Mouse (Mus musculus): ENCODE data around the gene Gm17617. TPM values are rescaled to one million over a fixed set of nuclear protein-coding genes. Genes with fewer than 3 reads are reported as not detected.
A peak's percentile ranks its signal among the peaks of the same experiment; 100 is the strongest.

The Gm17617 gene
- total and polyA plus RNA-seq, 2 experiments from 2014 or later = not detected

DNA sequence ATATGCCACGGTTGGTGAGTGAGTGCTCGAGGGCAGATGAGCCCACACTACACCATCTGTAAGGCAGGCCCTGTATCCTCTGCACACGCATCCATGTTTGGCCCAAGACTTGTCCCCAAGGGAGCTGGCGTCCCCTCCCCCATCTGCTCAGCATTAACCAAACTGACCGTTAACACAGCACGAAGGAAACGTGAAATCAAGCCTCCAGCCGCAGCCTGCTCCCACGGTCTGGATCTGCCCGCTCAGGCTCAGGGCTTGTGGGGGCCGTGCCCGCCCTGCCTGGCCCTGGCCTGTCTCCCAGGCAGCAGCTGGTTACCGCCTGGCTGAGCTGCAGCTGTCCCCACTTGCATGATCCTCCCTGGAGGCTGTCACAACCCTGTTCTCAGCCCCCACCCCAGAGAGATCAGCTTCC is 35.6 kb upstream of the Gm17617 start:
- no peak overlapping the region for H3K27ac ChIP-seq (ENCODE audit: low read depth)
- peaks cover 14% of the 10 kb centered on the region for H3K4me1 ChIP-seq (ENCODE audit: control insufficient read depth, insufficient read depth)
- H3K27me3 ChIP-seq (ENCODE audit: control insufficient read depth, insufficient read depth, low read length) = no peaks in the 10 kb centered on the region
- no peak overlapping the region for H3K4me3 ChIP-seq (ENCODE audit: low read depth, low read length)
- H3K36me3 ChIP-seq (replicated peaks; ENCODE audit: control insufficient read depth, insufficient read depth, low read length) = no peaks in the 10 kb centered on the region
- H3K9ac ChIP-seq (replicated peaks; ENCODE audit: low read depth, low read length) = no peak overlapping the region
- DNase-seq (ENCODE audit: low spot score) (no peak), ATAC-seq (ENCODE audit: insufficient read depth, low read depth) (peak; percentile 56)
- H3K4me2 ChIP-seq (ENCODE audit: low read depth, low read length) = no peak overlapping the region
- H3K9me3 ChIP-seq (replicated peaks; ENCODE audit: control insufficient read depth, low read length) = no peaks in the 10 kb centered on the region
- whole genome bisulfite sequencing = 67% methylated on average over 13 of the region's 13 CpGs
- no peak for TF ChIP-seq CTCF (IDR thresholded peaks at IDR 0.05; ENCODE audit: low read depth)
- TF ChIP-seq EP300 (IDR thresholded peaks at IDR 0.05; ENCODE audit: low read depth) = no peak

DNA sequence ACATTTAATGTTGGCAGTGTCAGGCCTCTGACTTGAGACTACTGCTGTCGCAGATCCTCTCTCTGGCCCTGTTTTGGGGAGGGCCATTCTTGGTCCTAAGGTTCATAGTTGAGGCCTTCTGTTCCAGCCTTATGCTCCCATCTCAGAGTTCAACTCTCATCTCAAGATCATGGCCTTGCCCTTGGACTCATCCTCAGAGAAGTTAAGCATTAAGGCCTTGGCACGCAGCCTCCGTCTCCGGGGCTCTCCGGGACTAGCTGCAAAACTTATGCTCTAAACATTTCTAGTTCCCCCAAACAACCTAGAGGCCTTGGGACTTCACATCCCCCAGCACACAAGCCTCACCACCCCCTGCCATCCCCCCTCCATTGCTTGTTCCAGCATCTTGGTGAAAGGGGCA is 34.9 kb upstream of the Gm17617 start:
- no peak overlapping the region for H3K4me3 ChIP-seq (ENCODE audit: low read depth, low read length)
- DNase-seq (ENCODE audit: low spot score) (no peak), ATAC-seq (ENCODE audit: insufficient read depth, low read depth) (no peak)
- WGBS = 97% methylated on average over 5 of the region's 5 CpGs
- no peaks in the 10 kb centered on the region for H3K27me3 ChIP-seq (ENCODE audit: control insufficient read depth, insufficient read depth, low read length)
- no peak for TF ChIP-seq CTCF (IDR thresholded peaks at IDR 0.05; ENCODE audit: low read depth)
- no peak for TF ChIP-seq EP300 (IDR thresholded peaks at IDR 0.05; ENCODE audit: low read depth)
- no peaks in the 10 kb centered on the region for H3K36me3 ChIP-seq (replicated peaks; ENCODE audit: control insufficient read depth, insufficient read depth, low read length)
- H3K9me3 ChIP-seq (replicated peaks; ENCODE audit: control insufficient read depth, low read length) = no peaks in the 10 kb centered on the region
- peaks cover 14% of the 10 kb centered on the region for H3K4me1 ChIP-seq (ENCODE audit: control insufficient read depth, insufficient read depth)
- no peak overlapping the region for H3K27ac ChIP-seq (ENCODE audit: low read depth)
- no peak overlapping the region for H3K4me2 ChIP-seq (ENCODE audit: low read depth, low read length)
- no peak overlapping the region for H3K9ac ChIP-seq (replicated peaks; ENCODE audit: low read depth, low read length)

DNA sequence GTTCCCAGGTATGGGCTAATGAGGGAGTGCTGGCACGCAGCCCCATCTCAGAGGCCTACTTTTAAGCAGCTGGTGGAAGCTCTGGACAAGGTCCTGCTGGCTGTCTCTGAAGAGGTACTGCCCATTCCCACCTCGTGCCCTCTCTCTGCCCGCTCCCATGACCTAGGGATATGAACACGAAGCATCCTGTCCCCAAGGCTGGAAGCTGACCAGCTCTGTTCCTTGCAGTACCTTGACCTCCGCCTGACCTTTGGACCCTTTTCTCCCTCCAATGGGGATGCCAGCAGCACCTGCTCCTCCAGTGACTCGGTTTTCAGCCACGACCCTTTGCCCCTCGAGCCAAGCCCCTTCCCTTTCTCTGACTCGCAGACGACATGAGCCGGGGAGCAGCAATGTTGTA is 34.5 kb upstream of the Gm17617 start:
- no peak for DNase-seq (ENCODE audit: low spot score)
- no peak overlapping the region for H3K4me3 ChIP-seq (ENCODE audit: low read depth, low read length)
- no peak for ATAC-seq (ENCODE audit: insufficient read depth, low read depth)
- H3K9me3 ChIP-seq (replicated peaks; ENCODE audit: control insufficient read depth, low read length) = no peaks in the 10 kb centered on the region
- no peaks in the 10 kb centered on the region for H3K27me3 ChIP-seq (ENCODE audit: control insufficient read depth, insufficient read depth, low read length)
- H3K4me1 ChIP-seq (ENCODE audit: control insufficient read depth, insufficient read depth) = peaks cover 14% of the 10 kb centered on the region
- no peak overlapping the region for H3K27ac ChIP-seq (ENCODE audit: low read depth)
- H3K36me3 ChIP-seq (replicated peaks; ENCODE audit: control insufficient read depth, insufficient read depth, low read length) = no peaks in the 10 kb centered on the region
- 89% methylated on average over 11 of the region's 11 CpGs for WGBS
- H3K4me2 ChIP-seq (ENCODE audit: low read depth, low read length) = no peak overlapping the region
- H3K9ac ChIP-seq (replicated peaks; ENCODE audit: low read depth, low read length) = no peak overlapping the region
- no peak for TF ChIP-seq EP300 (IDR thresholded peaks at IDR 0.05; ENCODE audit: low read depth)
- TF ChIP-seq CTCF (IDR thresholded peaks at IDR 0.05; ENCODE audit: low read depth) = no peak

DNA sequence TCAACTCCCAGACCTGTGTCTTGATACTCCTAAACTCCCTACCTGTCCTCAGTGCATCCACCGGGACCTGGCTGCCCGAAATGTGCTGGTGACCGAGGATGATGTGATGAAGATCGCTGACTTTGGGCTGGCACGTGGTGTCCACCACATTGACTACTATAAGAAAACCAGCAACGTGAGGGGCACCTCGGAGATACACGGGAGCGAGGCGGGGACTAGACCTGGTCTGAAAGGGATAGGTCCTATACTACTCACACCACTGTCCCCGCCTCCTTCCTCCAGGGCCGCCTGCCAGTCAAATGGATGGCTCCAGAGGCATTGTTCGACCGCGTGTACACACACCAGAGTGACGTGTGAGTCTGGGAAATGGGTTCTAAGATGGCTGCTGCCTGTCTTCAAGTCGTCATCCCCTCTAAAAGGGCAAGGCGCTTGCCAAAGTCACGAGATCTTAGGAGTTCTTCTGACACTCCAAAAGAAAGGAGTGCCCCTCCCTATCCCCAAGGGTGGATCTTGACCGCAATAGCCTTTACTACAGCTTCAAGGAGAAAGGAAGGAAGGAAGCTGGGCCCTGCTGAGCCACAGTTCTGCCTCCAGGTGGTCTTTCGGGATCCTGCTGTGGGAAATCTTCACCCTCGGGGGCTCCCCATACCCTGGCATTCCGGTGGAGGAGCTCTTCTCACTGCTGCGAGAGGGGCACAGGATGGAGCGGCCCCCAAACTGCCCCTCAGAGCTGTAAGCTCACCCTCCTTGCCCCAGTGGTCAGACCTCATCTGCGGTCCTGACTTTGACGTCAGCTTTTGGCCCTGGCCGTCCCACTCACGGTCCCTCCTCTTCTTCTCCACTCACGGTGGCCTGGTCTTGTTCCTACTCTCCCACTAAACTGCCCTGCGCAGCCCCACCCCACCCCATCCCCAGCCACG is 33.7 kb upstream of the Gm17617 start:
- no peaks in the 10 kb centered on the region for H3K9me3 ChIP-seq (replicated peaks; ENCODE audit: control insufficient read depth, low read length)
- H3K27ac ChIP-seq (ENCODE audit: low read depth) = no peak overlapping the region
- H3K36me3 ChIP-seq (replicated peaks; ENCODE audit: control insufficient read depth, insufficient read depth, low read length) = no peaks in the 10 kb centered on the region
- TF ChIP-seq EP300 (IDR thresholded peaks at IDR 0.05; ENCODE audit: low read depth) (no peak), CTCF (IDR thresholded peaks at IDR 0.05; ENCODE audit: low read depth) (no peak)
- no peak for DNase-seq (ENCODE audit: low spot score)
- H3K27me3 ChIP-seq (ENCODE audit: control insufficient read depth, insufficient read depth, low read length) = no peaks in the 10 kb centered on the region
- no peak for ATAC-seq (ENCODE audit: insufficient read depth, low read depth)
- H3K4me3 ChIP-seq (ENCODE audit: low read depth, low read length) = no peak overlapping the region
- H3K4me1 ChIP-seq (ENCODE audit: control insufficient read depth, insufficient read depth) = peaks cover 9% of the 10 kb centered on the region
- H3K9ac ChIP-seq (replicated peaks; ENCODE audit: low read depth, low read length) = no peak overlapping the region
- 84% methylated on average over 32 of the region's 32 CpGs for WGBS
- H3K4me2 ChIP-seq (ENCODE audit: low read depth, low read length) = no peak overlapping the region

DNA sequence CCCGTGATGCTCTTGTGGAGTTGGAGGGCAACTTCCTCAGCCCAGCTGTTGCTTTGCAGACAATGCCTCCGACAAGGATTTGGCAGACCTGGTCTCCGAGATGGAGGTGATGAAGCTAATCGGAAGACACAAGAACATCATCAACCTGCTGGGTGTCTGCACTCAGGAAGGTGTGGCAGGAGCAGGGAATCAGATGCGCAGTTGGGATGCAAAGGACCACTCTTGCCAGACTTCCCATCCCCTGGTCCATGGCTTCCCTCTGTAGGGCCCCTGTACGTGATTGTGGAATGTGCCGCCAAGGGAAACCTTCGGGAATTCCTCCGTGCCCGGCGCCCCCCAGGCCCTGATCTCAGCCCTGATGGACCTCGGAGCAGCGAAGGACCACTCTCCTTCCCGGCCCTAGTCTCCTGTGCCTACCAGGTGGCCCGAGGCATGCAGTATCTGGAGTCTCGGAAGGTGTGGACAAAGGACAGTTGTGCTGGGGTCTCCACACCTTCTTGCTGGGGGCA is 32.5 kb upstream of the Gm17617 start:
- Histone ChIP-seq H3K36me3 (replicated peaks; ENCODE audit: control insufficient read depth, insufficient read depth, low read length) (no peaks in the 10 kb centered on the region), H3K4me3 (ENCODE audit: low read depth, low read length) (no peak overlapping the region), H3K27me3 (ENCODE audit: control insufficient read depth, insufficient read depth, low read length) (no peaks in the 10 kb centered on the region), H3K27ac (ENCODE audit: low read depth) (no peak overlapping the region), H3K9ac (replicated peaks; ENCODE audit: low read depth, low read length) (no peak overlapping the region), H3K9me3 (replicated peaks; ENCODE audit: control insufficient read depth, low read length) (no peaks in the 10 kb centered on the region), H3K4me1 (ENCODE audit: control insufficient read depth, insufficient read depth) (no peaks in the 10 kb centered on the region), H3K4me2 (ENCODE audit: low read depth, low read length) (no peak overlapping the region)
- DNase-seq (ENCODE audit: low spot score) (no peak), ATAC-seq (ENCODE audit: insufficient read depth, low read depth) (no peak)
- TF ChIP-seq CTCF (IDR thresholded peaks at IDR 0.05; ENCODE audit: low read depth) = no peak
- TF ChIP-seq EP300 (IDR thresholded peaks at IDR 0.05; ENCODE audit: low read depth) = no peak
- 85% methylated on average over 16 of the region's 16 CpGs for WGBS

Data from heart, postnatal 0 days (tissue).